Mouse (Mus musculus): Measurements from ENCODE around the gene Gm11541. TPM values are rescaled to one million over a fixed set of nuclear protein-coding genes. Genes with fewer than 3 reads are reported as not detected.

Gm11541 gene
- total RNA-seq (2021), result not detected

- no peak for DNase-seq (ENCODE audit: extremely low spot score in 1 of 2, low spot score in 1 of 2)
These were observed at the start of gene Gm11541 for GRCm38 (mm10) chr11:94704472-94704871. Gene Gm11541, minus strand, starts transcription at chr11:94704499.

- DNase-seq (ENCODE audit: extremely low spot score in 1 of 2, low spot score in 1 of 2), result no peak
These were observed 48.8 kb upstream of the Gm11541 start for GRCm38 (mm10) chr11:94752946-94753713.

GRCm38 (mm10) chr11:94741732-94742272 lies 37.5 kb upstream of the Gm11541 start, which contains the start of gene Cdc34b:
Gene Cdc34b, plus strand, starts transcription at chr11:94741782.
- DNase-seq (ENCODE audit: extremely low spot score in 1 of 2, low spot score in 1 of 2), result no peak

- no peak for DNase-seq (ENCODE audit: extremely low spot score in 1 of 2, low spot score in 1 of 2)
These were observed 31.4 kb upstream of the Gm11541 start for GRCm38 (mm10) chr11:94735746-94736145.

GRCm38 (mm10) chr11:94732773-94733172 lies 28.5 kb upstream of the Gm11541 start:
- DNase-seq (ENCODE audit: extremely low spot score in 1 of 2, low spot score in 1 of 2), result no peak

- no peak for DNase-seq (ENCODE audit: extremely low spot score in 1 of 2, low spot score in 1 of 2)
These were observed 26.9 kb upstream of the Gm11541 start for GRCm38 (mm10) chr11:94731229-94731628.

GRCm38 (mm10) chr11:94730261-94730660 lies 26.0 kb upstream of the Gm11541 start:
- peak; percentile 59 to 88 for DNase-seq (ENCODE audit: extremely low spot score in 1 of 2, low spot score in 1 of 2)

- DNase-seq (ENCODE audit: extremely low spot score in 1 of 2, low spot score in 1 of 2), result no peak
These were observed 25.3 kb upstream of the Gm11541 start for GRCm38 (mm10) chr11:94729565-94729964.

- no peak for DNase-seq (ENCODE audit: extremely low spot score in 1 of 2, low spot score in 1 of 2)
These were observed 24.2 kb upstream of the Gm11541 start for GRCm38 (mm10) chr11:94728545-94728944.

- no peak for DNase-seq (ENCODE audit: extremely low spot score in 1 of 2, low spot score in 1 of 2)
These were observed 23.0 kb upstream of the Gm11541 start for GRCm38 (mm10) chr11:94727306-94727705.

- no peak for DNase-seq (ENCODE audit: extremely low spot score in 1 of 2, low spot score in 1 of 2)
These were observed 14.9 kb upstream of the Gm11541 start for GRCm38 (mm10) chr11:94719216-94719615.

- no peak for DNase-seq (ENCODE audit: extremely low spot score in 1 of 2, low spot score in 1 of 2)
These were observed 14.0 kb upstream of the Gm11541 start for GRCm38 (mm10) chr11:94718113-94718909.

GRCm38 (mm10) chr11:94717239-94717638 lies 12.9 kb upstream of the Gm11541 start:
- DNase-seq (ENCODE audit: extremely low spot score in 1 of 2, low spot score in 1 of 2), result no peak

GRCm38 (mm10) chr11:94716754-94717153 lies 12.5 kb upstream of the Gm11541 start:
- peak in 1 of 2 experiments; percentile 20 for DNase-seq (ENCODE audit: extremely low spot score in 1 of 2, low spot score in 1 of 2)

- DNase-seq (ENCODE audit: extremely low spot score in 1 of 2, low spot score in 1 of 2), result no peak
These were observed 11.3 kb upstream of the Gm11541 start for GRCm38 (mm10) chr11:94715622-94716021.

- DNase-seq (ENCODE audit: extremely low spot score in 1 of 2, low spot score in 1 of 2), result no peak
These were observed 9.1 kb upstream of the Gm11541 start for GRCm38 (mm10) chr11:94713246-94713860.

- no peak for DNase-seq (ENCODE audit: extremely low spot score in 1 of 2, low spot score in 1 of 2)
These were observed 279 bp downstream of the Gm11541 start for GRCm38 (mm10) chr11:94704020-94704419.

GRCm38 (mm10) chr11:94702216-94702610 lies 2.1 kb downstream of the Gm11541 start:
- DNase-seq (ENCODE audit: extremely low spot score in 1 of 2, low spot score in 1 of 2), result no peak

- no peak for DNase-seq (ENCODE audit: extremely low spot score in 1 of 2, low spot score in 1 of 2)
These were observed 2.7 kb downstream of the Gm11541 start for GRCm38 (mm10) chr11:94701401-94702215.

- DNase-seq (ENCODE audit: extremely low spot score in 1 of 2, low spot score in 1 of 2), result no peak
These were observed 4.9 kb downstream of the Gm11541 start for GRCm38 (mm10) chr11:94699399-94699798.
